Mouse (Mus musculus): Measurements from ENCODE around the gene Smn1.

- TF ChIP-seq POLR2A (IDR thresholded peaks at IDR 0.05; ENCODE audit: borderline replicate concordance, extremely low read depth, low read depth, low read length), result peak; percentile 68; the same call in 1 of the 2 replicates
- no peak for TF ChIP-seq CTCF (IDR thresholded peaks at IDR 0.05; ENCODE audit: insufficient read depth, low read length)
Observed at GRCm38 (mm10) chr13:100103748-100104254, 20.9 kb upstream of the Smn1 start, which contains the start of gene Bdp1.

All from lung, adult 2 months (tissue).